Mouse (Mus musculus): ENCODE results near the gene Gm28576. TPM values are rescaled to one million over a fixed set of nuclear protein-coding genes. Genes with fewer than 3 reads are reported as not detected.
"Not testable (repeated sequence)": the region's sequence is repeated elsewhere in the genome, so short reads cannot be mapped to it uniquely, and the experiment has no call there.

Gene Gm28576
- not detected in 2 replicates for polyA plus RNA-seq (2014; fragmentation: Nextera tagmentation; extraction: Ambion mirVana)

DNA sequence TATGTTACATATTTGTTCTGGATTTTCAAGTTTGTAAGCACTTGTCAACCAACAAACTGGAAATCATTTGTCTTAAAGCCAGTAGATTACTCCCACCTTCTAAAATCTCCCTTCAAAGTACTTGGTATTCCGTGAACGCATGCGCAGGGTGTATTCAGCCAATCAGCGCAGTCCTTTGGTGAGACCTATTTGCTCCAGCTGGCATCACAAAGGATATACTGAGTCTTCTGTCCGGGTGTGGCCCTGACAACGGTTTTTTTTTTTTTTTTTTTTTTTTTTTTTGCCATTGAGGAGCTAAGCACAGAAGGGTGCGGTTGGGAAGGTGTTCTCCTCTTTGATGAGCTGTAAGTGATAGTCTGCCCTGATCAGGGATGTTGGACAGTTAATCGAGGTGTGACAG is at the start of gene Gm28576:
Gene Gm28576, plus strand, starts transcription at position 301 of the 400 bp plus-strand sequence.
- H3K9ac ChIP-seq (ENCODE audit: low read length); ATAC-seq (ENCODE audit: insufficient read depth, low FRiP score, low TSS enrichment); H3K4me1 ChIP-seq (ENCODE audit: control insufficient read depth, insufficient read depth, low read length); H3K4me2 ChIP-seq (ENCODE audit: low read depth); H3K27ac ChIP-seq (ENCODE audit: low read depth, low read length); H3K9me3 ChIP-seq (ENCODE audit: control insufficient read depth, low read length); H3K4me3 ChIP-seq (ENCODE audit: low read depth, low read length); H3K27me3 ChIP-seq (ENCODE audit: control insufficient read depth, insufficient read depth, low read length); DNase-seq (ENCODE audit: low spot score); H3K36me3 ChIP-seq (ENCODE audit: control insufficient read depth, insufficient read depth, low read length): not testable (repeated sequence)
- WGBS = no CpG with 5 or more reads among the region's 8 CpGs

Other genes starting within 250 kb of the Gm28576 start
- gene Gm20826, start 84.5 kb upstream of the Gm28576 start, polyA plus RNA-seq (2014; fragmentation: Nextera tagmentation; extraction: Ambion mirVana) = not detected in 2 replicates